Mouse (Mus musculus) limb, embryonic 12.5 days (tissue): ENCODE data around the gene Hlf. TPM values are rescaled to one million over a fixed set of nuclear protein-coding genes. Genes with fewer than 3 reads are reported as not detected.

Experiments
- ATAC-seq: fragments of 200-750 bp; cut with Nextera tagmentation; 2 replicates; pipeline ENCODE4 v1.8.0; 2017; ENCODE audit warnings: low read depth, moderate TSS enrichment; ENCODE audit not compliant: insufficient number of reproducible peaks, insufficient read depth, low FRiP score, low TSS enrichment
- H3K27ac ChIP-seq: fragments of 300-500 bp; sonication (generic); 2 replicates; pipeline ENCODE4 v1.5.1; 2016; ENCODE audit warnings: mild to moderate bottlenecking, moderate library complexity
- H3K27me3 ChIP-seq: fragments of 300-500 bp; sonication (generic); 2 replicates; pipeline ENCODE4 v1.6.1; 2016; ENCODE audit warnings: mild to moderate bottlenecking, moderate library complexity
- H3K36me3 ChIP-seq: fragments of 300-500 bp; sonication (generic); 2 replicates; pipeline ENCODE4 v1.6.1; 2016; ENCODE audit warnings: mild to moderate bottlenecking, moderate library complexity
- H3K4me1 ChIP-seq: fragments of 300-500 bp; sonication (generic); replicated peaks from 2 replicates; pipeline ENCODE4 v1.6.1; 2016
- H3K4me2 ChIP-seq: fragments of 300-500 bp; sonication (generic); 2 replicates; pipeline ENCODE4 v1.6.1; 2016; ENCODE audit warnings: mild to moderate bottlenecking, moderate library complexity
- H3K4me3 ChIP-seq: fragments of 300-500 bp; sonication (generic); replicated peaks from 2 replicates; pipeline ENCODE4 v1.5.1; 2016; ENCODE audit warnings: mild to moderate bottlenecking
- H3K9ac ChIP-seq: fragments of 300-500 bp; sonication (generic); replicated peaks from 2 replicates; pipeline ENCODE4 v1.6.1; 2016; ENCODE audit warnings: mild to moderate bottlenecking, moderate library complexity
- H3K9me3 ChIP-seq: fragments of 300-500 bp; sonication (generic); 2 replicates; pipeline ENCODE4 v1.6.1; 2016; ENCODE audit warnings: mild to moderate bottlenecking, moderate library complexity
- WGBS: fragments of 180-500 bp; shearing (Covaris S2); methylation state at CpG from one replicate; pipeline ENCODE4 v1.1.7; 2016; 5-methylcytosine and 5-hydroxymethylcytosine counted together
- polyA plus RNA-seq: library from polyadenylated mRNA; unstranded; fragments of >200 nt; fragmentation: Nextera tagmentation; extraction: Ambion mirVana; gene quantifications from 2 replicates; pipeline ENCODE4 v1.2.1, GENCODE M21; 2016

The Hlf gene
- polyA plus RNA-seq, 1 experiment from 2014 or later, result 0.41 TPM

DNA sequence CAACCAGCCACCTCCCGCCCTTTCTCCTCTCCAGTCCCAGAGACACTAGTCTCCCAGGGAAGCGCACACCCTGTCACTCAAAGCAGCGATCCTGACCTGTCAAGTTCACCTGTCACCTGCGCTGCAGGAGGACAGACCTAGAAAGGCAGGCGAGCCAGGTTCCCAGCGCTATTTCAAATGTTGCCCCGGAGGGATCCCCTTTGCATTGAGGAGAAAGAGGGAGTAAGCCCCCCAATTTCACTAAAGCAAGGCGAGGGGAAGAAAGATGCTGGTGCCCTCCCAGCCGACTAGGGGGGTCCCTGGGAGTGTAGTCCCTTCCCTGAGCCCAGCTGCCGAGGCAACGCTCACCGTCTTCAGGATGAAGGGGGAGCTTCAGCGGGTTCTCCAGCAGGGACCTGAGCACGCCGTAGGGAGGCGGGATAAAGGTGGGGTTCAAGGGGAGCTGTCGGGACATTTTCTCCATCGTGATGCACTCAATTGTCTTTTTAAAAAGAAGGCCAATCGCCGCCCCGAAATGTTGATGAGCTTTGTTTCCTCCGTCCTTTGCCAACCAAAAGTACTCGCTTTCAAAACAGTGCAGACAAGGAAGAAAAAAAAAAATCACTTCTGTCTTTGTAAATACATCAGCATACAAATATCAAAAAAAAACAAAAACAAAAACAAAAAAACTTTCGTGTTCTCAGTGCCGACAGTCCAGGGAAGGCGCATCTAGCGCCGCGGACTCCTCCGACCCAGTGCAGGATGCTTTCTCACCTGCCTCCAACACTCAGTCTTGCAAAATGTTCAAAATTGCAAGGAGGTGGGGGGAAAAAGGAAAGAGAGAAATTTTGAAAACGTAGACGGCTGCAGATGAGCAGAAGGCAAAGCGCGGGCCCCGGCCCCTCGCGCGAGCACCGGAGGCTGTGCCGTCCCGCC is 536 bp downstream of the Hlf start:
- under 1% methylated on average over 39 of the region's 41 CpGs for WGBS
- H3K4me3 ChIP-seq, result peak overlapping the region; percentile 45
- peaks cover 74% of the 10 kb centered on the region for H3K27me3 ChIP-seq
- peaks cover 14% of the 10 kb centered on the region for H3K4me1 ChIP-seq
- H3K9me3 ChIP-seq, result no peaks in the 10 kb centered on the region
- peak overlapping the region; percentile 86 for H3K4me2 ChIP-seq
- H3K27ac ChIP-seq, result no peak overlapping the region
- ATAC-seq, result peak; percentile 68
- H3K36me3 ChIP-seq, result no peaks in the 10 kb centered on the region
- no peak overlapping the region; the same call in 1 of the 2 replicates for H3K9ac ChIP-seq

DNA sequence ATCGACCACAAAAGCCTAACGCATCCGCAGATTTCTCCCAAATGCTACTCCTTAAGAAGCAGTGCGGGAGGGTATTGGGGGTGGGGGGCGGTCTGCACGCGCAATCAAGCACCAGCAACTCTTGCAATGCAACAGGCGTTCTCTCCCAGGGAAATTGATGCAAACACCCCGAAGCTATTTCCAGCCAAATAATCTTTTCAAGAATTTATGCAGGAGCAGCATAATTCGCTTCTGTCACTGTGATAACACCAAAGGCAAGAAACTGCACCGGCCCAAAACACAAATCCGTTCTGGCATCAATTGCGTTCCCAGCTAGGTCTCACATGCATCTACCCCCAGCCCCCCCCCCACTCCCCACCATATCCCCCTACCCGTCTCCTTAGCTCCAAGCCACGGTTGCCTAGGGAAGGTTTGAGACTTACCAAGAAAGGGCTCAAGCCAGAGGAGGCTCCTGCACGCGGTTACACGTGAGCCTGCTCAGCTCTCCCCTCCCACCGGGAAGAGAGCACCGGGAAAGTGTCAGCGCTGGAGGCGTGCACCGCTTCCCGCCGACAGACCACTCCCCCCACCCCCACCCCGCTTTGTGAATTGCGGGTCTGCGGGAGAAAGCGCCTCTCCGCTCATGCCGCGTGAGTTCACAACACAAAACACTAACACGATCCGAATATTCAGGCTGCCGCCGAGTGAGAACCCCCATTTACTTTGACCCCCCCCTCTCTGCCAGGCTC is 1.4 kb downstream of the Hlf start:
- peaks cover 77% of the 10 kb centered on the region for H3K27me3 ChIP-seq
- under 1% methylated on average over 36 of the region's 36 CpGs for WGBS
- no peaks in the 10 kb centered on the region for H3K9me3 ChIP-seq
- H3K4me3 ChIP-seq, result peak overlapping the region; percentile 45
- peak overlapping the region; percentile 86 for H3K4me2 ChIP-seq
- no peak overlapping the region for H3K9ac ChIP-seq
- no peak overlapping the region for H3K27ac ChIP-seq
- peaks cover 14% of the 10 kb centered on the region for H3K4me1 ChIP-seq
- no peak; the same call in 1 of the 2 replicates for ATAC-seq
- no peaks in the 10 kb centered on the region for H3K36me3 ChIP-seq

DNA sequence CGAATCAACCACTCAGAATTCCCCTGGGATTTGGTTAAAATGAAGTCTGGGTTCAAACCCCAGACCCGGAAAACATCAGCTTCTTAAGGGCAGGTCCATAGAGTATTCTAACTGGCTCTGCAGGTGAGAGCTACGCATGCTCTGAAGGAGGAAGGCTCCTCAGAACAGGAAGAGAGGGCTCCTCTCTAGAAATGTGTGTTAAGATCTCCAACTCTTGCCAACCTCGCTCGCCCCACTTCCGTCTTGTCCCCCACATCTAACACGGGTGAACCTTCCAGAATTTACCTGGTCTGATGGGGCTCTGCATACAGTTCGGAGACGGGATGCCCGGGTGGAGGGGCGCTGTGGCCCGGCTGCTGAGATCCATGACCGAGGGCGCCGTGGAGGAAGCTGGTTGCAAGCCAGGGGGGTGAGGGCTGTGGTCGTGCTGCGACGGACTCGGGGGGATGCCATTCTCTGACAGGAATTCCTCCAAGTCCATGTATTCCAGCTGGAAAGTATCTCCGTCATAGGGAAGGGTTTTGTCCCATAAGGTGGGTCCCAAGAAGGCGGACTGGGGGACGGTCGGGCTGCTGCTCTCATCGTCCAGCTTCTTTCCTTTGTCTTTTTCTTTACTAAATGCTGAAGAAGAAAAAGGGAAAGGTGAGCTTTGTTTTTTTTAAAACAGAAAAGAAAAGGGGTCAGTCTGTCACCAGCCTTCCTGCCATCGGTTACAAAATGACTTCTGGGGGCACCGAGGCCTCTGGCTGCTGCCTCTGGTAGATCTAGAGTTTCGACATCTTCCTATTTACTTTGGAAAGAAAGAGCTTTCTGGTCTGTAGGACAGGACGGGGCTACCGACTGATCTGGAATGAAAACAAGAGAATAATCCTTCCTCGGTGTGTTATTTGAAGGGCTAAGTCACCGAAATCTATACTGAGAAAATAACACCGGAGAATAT is 2.9 kb downstream of the Hlf start:
- Histone ChIP-seq H3K27ac (no peak overlapping the region), H3K4me1 (peaks cover 14% of the 10 kb centered on the region), H3K36me3 (no peaks in the 10 kb centered on the region), H3K27me3 (peaks cover 83% of the 10 kb centered on the region), H3K4me3 (no peak overlapping the region), H3K9ac (no peak overlapping the region), H3K9me3 (no peaks in the 10 kb centered on the region), H3K4me2 (0 out of 2 replicates have a peak overlapping the region, but pooled peaks have one; percentile 86)
- ATAC-seq, result no peak
- WGBS, result 43% methylated on average over 32 of the region's 32 CpGs

DNA sequence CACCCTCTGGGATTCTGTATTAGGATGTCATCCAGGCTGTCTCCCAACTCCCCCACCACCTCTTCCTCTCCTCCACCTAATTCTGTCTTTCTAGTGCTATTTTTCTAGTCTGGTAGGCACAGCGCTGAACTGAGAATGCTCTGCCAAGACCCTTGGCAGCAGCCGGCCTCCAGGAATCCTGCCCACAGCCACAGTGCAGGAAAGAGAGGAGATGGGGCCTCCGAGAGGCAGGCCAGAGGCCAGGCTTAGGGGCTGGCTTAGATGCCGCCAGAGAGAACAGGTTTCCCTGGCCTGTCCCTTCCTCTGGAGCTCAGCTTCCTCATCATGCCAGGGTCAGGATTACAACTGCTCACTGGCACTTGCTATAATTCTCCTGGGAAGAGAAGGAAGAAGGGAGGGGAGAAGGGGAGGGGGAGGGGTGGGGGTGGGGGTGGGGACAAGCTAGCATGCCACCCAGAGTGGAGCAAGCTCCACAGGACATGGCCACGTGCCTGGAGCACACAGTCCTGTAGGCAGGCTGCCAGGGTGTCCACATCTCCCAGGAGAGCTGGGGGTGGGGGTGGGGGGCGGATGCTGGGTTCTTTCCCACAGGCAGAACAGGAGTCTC is 8.6 kb downstream of the Hlf start:
- H3K36me3 ChIP-seq, result no peaks in the 10 kb centered on the region
- no peak overlapping the region for H3K9ac ChIP-seq
- WGBS, result 23% methylated on average over 6 of the region's 6 CpGs
- ATAC-seq, result peak; percentile 55; the same call in 1 of the 2 replicates
- no peak overlapping the region for H3K27ac ChIP-seq
- H3K27me3 ChIP-seq, result peaks cover 29% of the 10 kb centered on the region
- H3K9me3 ChIP-seq, result no peaks in the 10 kb centered on the region
- H3K4me1 ChIP-seq, result peaks cover 8% of the 10 kb centered on the region; the same call in 1 of the 2 replicates
- H3K4me2 ChIP-seq, result peak overlapping the region; percentile 26; the same call in 1 of the 2 replicates
- H3K4me3 ChIP-seq, result no peak overlapping the region

DNA sequence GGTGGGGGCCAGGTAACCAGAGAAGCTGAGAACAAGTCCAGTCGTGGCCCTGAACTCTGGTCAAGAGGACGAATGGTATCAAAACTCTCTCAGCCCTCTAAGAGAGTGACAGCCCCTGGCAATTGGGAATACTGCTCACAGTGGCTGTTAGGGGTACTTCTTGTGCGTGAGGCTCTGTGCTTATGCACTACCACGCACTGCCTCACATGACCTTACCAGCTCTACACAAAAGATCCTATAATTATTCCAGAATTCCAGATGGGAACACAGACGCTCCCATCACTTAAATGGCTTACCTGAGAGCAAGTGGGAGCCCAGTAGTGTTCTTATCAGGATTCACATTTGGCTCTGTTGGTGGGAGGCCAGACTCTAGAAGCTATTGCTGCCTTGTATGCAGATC is 9.6 kb downstream of the Hlf start:
- no peaks in the 10 kb centered on the region for H3K9me3 ChIP-seq
- H3K4me2 ChIP-seq, result no peak overlapping the region
- H3K36me3 ChIP-seq, result no peaks in the 10 kb centered on the region

DNA sequence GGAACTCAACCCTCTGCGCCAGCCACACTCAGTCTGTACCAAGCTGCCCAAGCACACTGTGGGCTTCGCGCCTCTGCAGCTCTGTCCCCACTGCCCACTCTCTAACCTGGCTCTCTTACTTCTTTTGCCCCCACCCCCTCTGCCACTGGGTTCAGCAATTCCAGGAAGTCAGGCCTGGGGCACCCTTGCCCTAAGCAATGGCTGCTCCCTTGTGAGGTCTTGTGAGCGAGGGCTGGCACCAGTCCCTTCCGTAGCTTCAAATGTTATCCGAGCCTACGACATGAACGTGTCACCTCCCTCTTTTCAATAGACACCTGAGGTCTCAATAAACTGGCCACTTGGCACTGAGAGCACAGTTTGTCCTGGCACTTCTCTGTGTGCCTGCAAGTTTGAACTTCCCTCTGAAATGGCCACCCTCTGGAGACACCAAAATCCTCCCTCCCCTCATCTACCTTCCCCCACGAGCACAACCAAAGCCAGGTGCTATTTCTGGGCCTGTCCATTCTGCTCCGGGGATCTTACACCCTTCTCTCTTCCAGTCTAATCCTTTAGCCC is 10.5 kb downstream of the Hlf start:
- Histone ChIP-seq H3K27me3 (peaks cover 12% of the 10 kb centered on the region; the same call in 1 of the 2 replicates), H3K4me3 (no peak overlapping the region), H3K9ac (no peak overlapping the region), H3K4me2 (no peak overlapping the region), H3K36me3 (no peaks in the 10 kb centered on the region), H3K4me1 (peaks cover 8% of the 10 kb centered on the region; the same call in 1 of the 2 replicates), H3K9me3 (no peaks in the 10 kb centered on the region), H3K27ac (no peak overlapping the region)
- WGBS, result 76% methylated on average over 10 of the region's 10 CpGs
- ATAC-seq, result no peak

More for the DNA sequence above, 9.6 kb downstream of the Hlf start:
- Histone ChIP-seq H3K4me3 (no peak overlapping the region), H3K4me1 (peaks cover 8% of the 10 kb centered on the region; the same call in 1 of the 2 replicates), H3K27ac (no peak overlapping the region), H3K27me3 (peaks cover 19% of the 10 kb centered on the region), H3K9ac (no peak overlapping the region)
- 50% methylated on average over 5 of the region's 5 CpGs for WGBS
- ATAC-seq, result no peak

DNA sequence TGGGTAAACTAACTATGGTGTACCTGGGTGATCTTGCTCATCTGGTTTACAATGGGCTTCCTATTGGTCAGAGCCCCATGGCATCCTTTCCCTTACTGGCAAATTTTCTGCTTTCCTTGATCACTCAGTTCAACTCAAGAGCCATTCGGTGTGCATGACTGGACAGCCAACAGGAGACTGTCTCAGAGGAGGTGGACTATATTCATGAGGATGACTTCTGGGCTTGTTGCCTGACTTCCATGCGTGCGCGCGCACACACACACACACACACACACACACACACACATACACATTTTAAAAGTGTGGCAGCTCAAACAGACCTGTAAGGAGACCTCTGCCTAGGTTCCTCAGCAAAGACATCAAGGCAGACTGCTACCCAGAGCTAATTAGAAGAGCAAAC is 12.7 kb downstream of the Hlf start:
- Histone ChIP-seq H3K4me1 (peaks cover 8% of the 10 kb centered on the region; the same call in 1 of the 2 replicates), H3K27me3 (no peaks in the 10 kb centered on the region), H3K4me3 (no peak overlapping the region), H3K36me3 (no peaks in the 10 kb centered on the region), H3K27ac (no peak overlapping the region), H3K9me3 (no peaks in the 10 kb centered on the region), H3K4me2 (no peak overlapping the region), H3K9ac (no peak overlapping the region)
- 97% methylated on average over 5 of the region's 5 CpGs for WGBS
- no peak for ATAC-seq

DNA sequence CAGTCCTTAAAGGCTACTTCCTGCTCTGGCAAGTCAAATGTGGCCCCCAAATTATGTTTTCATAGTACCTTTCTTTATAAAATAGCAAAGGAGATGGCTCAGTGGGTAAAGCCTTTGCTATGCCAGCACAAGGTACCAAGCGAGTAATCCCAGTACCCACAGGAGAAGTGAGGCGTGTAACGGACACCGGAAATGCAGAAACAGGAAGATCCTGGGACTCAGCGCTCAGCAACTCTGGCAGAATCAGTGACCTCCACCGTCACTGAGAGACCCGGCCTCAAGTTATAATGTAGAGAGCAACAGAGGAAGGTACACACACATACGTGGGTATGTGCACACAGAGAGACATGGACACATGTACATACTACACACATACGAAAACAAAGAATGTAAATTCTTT is 14.3 kb downstream of the Hlf start:
- ATAC-seq, result no peak

DNA sequence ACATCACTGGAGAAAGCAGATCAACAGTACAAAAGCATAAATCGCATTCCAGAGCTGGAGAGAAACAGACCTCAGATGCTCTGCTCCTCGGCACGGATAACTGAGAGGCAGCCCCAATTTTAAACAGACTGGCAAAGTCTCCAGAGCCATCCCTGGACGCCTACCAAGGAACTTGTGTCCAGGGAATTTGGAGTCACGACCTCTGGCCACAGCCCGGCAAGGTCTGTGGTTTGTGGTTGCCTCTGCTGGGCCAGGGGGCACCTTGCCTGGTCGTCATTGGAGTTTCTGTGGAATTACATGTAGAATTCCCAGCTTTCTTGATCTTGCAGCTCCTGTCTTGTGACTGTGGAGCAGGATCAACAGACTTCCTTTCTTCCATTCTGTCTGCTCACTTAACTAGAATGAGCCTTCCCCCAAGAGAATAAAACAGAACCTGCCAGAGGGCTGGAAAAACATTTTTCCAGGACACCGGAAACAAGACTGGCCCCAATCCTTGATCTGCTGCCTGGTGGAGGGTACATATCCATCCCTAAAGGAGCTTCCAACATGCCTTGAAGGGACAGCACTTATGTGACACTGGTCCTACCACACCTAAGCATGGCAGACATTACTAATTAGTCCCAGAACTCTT is 19.1 kb downstream of the Hlf start:
- no peak overlapping the region for H3K4me2 ChIP-seq
- 55% methylated on average over 8 of the region's 8 CpGs for WGBS
- no peaks in the 10 kb centered on the region for H3K27me3 ChIP-seq
- no peaks in the 10 kb centered on the region for H3K36me3 ChIP-seq
- no peak overlapping the region for H3K4me3 ChIP-seq
- H3K9me3 ChIP-seq, result no peaks in the 10 kb centered on the region
- ATAC-seq, result no peak
- 0 out of 2 replicates have a peak overlapping the region, but pooled peaks have one; percentile 7 for H3K27ac ChIP-seq
- peaks cover 39% of the 10 kb centered on the region for H3K4me1 ChIP-seq
- no peak overlapping the region for H3K9ac ChIP-seq

More for the DNA sequence above, 14.3 kb downstream of the Hlf start:
- H3K9ac ChIP-seq, result no peak overlapping the region
- H3K4me2 ChIP-seq, result no peak overlapping the region
- no peaks in the 10 kb centered on the region for H3K9me3 ChIP-seq
- H3K4me1 ChIP-seq, result peaks cover 6% of the 10 kb centered on the region
- WGBS, result 93% methylated on average over 9 of the region's 9 CpGs
- H3K27ac ChIP-seq, result no peak overlapping the region
- H3K36me3 ChIP-seq, result no peaks in the 10 kb centered on the region
- no peaks in the 10 kb centered on the region for H3K27me3 ChIP-seq
- H3K4me3 ChIP-seq, result no peak overlapping the region
